Mouse (Mus musculus): Measurements from ENCODE around the gene Prpf4.

GRCm38 (mm10) chr4:62454995-62455394 lies 46.4 kb downstream of the Prpf4 start:
- TF ChIP-seq USF1 (IDR thresholded peaks at IDR 0.05; ENCODE audit: low read depth), result no peak
- TF ChIP-seq MAX (IDR thresholded peaks at IDR 0.05), result no peak

All from C2C12 (cell line).